Mouse (Mus musculus) myocyte (in vitro differentiated cells): ENCODE data around the gene Agtrap. TPM values are rescaled to one million over a fixed set of nuclear protein-coding genes. Genes with fewer than 3 reads are reported as not detected.

Source experiments
- H3K27me3 ChIP-seq: one replicate; pipeline ENCODE4 v1.6.1; 2011; ENCODE audit not compliant: control insufficient read depth, insufficient read depth, insufficient read length
- H3K36me3 ChIP-seq: one replicate; pipeline ENCODE4 v1.6.1; 2011; ENCODE audit not compliant: control insufficient read depth, insufficient read depth
- H3K4me2 ChIP-seq: one replicate; pipeline ENCODE4 v1.6.1; 2011; ENCODE audit warnings: low read depth, control low read depth
- H3K4me3 ChIP-seq: one replicate; pipeline ENCODE4 v1.5.1; 2011; ENCODE audit warnings: mild to moderate bottlenecking, control low read depth, moderate library complexity
- H3K79me2 ChIP-seq: one replicate; pipeline ENCODE4 v1.6.1; 2011; ENCODE audit not compliant: control insufficient read depth, insufficient read depth
- H3ac ChIP-seq: one replicate; pipeline ENCODE4 v1.6.1; 2011; ENCODE audit not compliant: control insufficient read depth, insufficient read length
- CEBPB ChIP-seq: IDR thresholded peaks from 2 replicates; pipeline ENCODE4 v1.6.1; 2011; ENCODE audit warnings: mild to moderate bottlenecking, moderate library complexity; ENCODE audit not compliant: poor library complexity, insufficient read depth, severe bottlenecking
- E2F4 ChIP-seq: IDR thresholded peaks from one replicate; pipeline ENCODE4 v1.6.1; 2011; ENCODE audit warnings: mild to moderate bottlenecking, control low read depth, moderate library complexity; ENCODE audit not compliant: insufficient read depth
- MAX ChIP-seq: IDR thresholded peaks from one replicate; pipeline ENCODE4 v1.6.1; 2011; ENCODE audit warnings: low read depth, mild to moderate bottlenecking, control low read depth
- MYOD1 ChIP-seq, 3 experiments: IDR thresholded peaks; one replicate each; pipeline ENCODE4 v1.6.1; 2011; ENCODE audit warnings: control low read depth in 2 of 3, low read depth in 2 of 3, mild to moderate bottlenecking in 2 of 3, moderate library complexity in 1 of 3; ENCODE audit not compliant: insufficient read length in 2 of 3, control insufficient read depth in 1 of 3
- MYOG ChIP-seq, 3 experiments: IDR thresholded peaks; one replicate each; pipeline ENCODE4 v1.6.1; 2011; ENCODE audit warnings: control low read depth in 2 of 3, low read depth in 2 of 3, mild to moderate bottlenecking in 2 of 3; ENCODE audit not compliant: insufficient read length in 2 of 3, control insufficient read depth in 1 of 3, insufficient read depth in 1 of 3
- POLR2A ChIP-seq: IDR thresholded peaks from one replicate; pipeline ENCODE4 v1.6.1; 2011; ENCODE audit warnings: low read depth, mild to moderate bottlenecking, control low read depth, moderate library complexity; ENCODE audit not compliant: insufficient read length
- POLR2AphosphoS2 ChIP-seq: IDR thresholded peaks from one replicate; pipeline ENCODE4 v1.6.1; 2011; ENCODE audit warnings: low read depth, control low read depth; ENCODE audit not compliant: insufficient read length
- REST ChIP-seq: IDR thresholded peaks from one replicate; pipeline ENCODE4 v1.6.1; 2011; ENCODE audit warnings: mild to moderate bottlenecking, control low read depth, moderate library complexity; ENCODE audit not compliant: insufficient read depth, insufficient read length
- SRF ChIP-seq: IDR thresholded peaks from one replicate; pipeline ENCODE4 v1.6.1; 2011; ENCODE audit warnings: low read depth; ENCODE audit not compliant: control insufficient read depth, insufficient read length
- TCF12 ChIP-seq: IDR thresholded peaks from one replicate; pipeline ENCODE4 v1.6.1; 2011; ENCODE audit warnings: mild to moderate bottlenecking, control low read depth; ENCODE audit not compliant: poor library complexity, insufficient read depth, severe bottlenecking
- TCF3 ChIP-seq: IDR thresholded peaks from one replicate; pipeline ENCODE4 v1.6.1; 2011; ENCODE audit warnings: low read depth, control low read depth; ENCODE audit not compliant: insufficient read length
- USF1 ChIP-seq: IDR thresholded peaks from one replicate; pipeline ENCODE4 v1.6.1; 2011; ENCODE audit warnings: low read depth, mild to moderate bottlenecking, control low read depth, moderate library complexity
- polyA plus RNA-seq: library from polyadenylated mRNA; unstranded; fragments of >200 nt; fragmentation: generic; extraction: Trizol; gene quantifications from one replicate; pipeline ENCODE4 v1.2.1, GENCODE M21; 2012; ENCODE audit warnings: missing spikeins

Gene Agtrap
- polyA plus RNA-seq, 1 experiment, result 10.9 TPM

GRCm38 (mm10) chr4:148038079-148038599 is 49.7 kb downstream of the Agtrap start:
- peak overlapping the region; percentile 80 for H3K4me2 ChIP-seq
- peak overlapping the region; percentile 88 for H3K4me3 ChIP-seq
- H3K79me2 ChIP-seq, result peaks cover 47% of the 10 kb centered on the region
- H3K27me3 ChIP-seq, result no peaks in the 10 kb centered on the region
- TF ChIP-seq POLR2A, result no peak
- peak in 1 of 3 experiments; percentile 18 for TF ChIP-seq MYOD1 (IDR thresholded peaks at IDR 0.05; ENCODE audit: control insufficient read depth in 1 of 3, insufficient read length in 2 of 3, low read depth in 2 of 3)
- H3ac ChIP-seq, result peak overlapping the region; percentile 71
- H3K36me3 ChIP-seq, result peaks cover 10% of the 10 kb centered on the region

- peaks cover 28% of the 10 kb centered on the region for H3K79me2 ChIP-seq
- no peak overlapping the region for H3K4me2 ChIP-seq
- no peak overlapping the region for H3K4me3 ChIP-seq
- no peaks in the 10 kb centered on the region for H3K36me3 ChIP-seq
- H3K27me3 ChIP-seq, result no peaks in the 10 kb centered on the region
- no peak for TF ChIP-seq POLR2AphosphoS2
- TF ChIP-seq TCF12, result no peak
- no peak for TF ChIP-seq TCF3
- no peak for TF ChIP-seq USF1
- TF ChIP-seq E2F4, result no peak
- TF ChIP-seq MYOG (IDR thresholded peaks at IDR 0.05; ENCODE audit: control insufficient read depth in 1 of 3, insufficient read depth in 1 of 3, insufficient read length in 2 of 3, low read depth in 2 of 3), result no peak
- no peak for TF ChIP-seq POLR2A
- no peak for TF ChIP-seq MYOD1 (IDR thresholded peaks at IDR 0.05; ENCODE audit: control insufficient read depth in 1 of 3, insufficient read length in 2 of 3, low read depth in 2 of 3)
- no peak for TF ChIP-seq REST
- no peak for TF ChIP-seq SRF
- no peak for TF ChIP-seq MAX
- no peak for TF ChIP-seq CEBPB
- no peak overlapping the region for H3ac ChIP-seq
Observed at GRCm38 (mm10) chr4:148035440-148035839, 52.4 kb downstream of the Agtrap start.

- H3K4me3 ChIP-seq, result no peak overlapping the region
- peaks cover 16% of the 10 kb centered on the region for H3K79me2 ChIP-seq
- TF ChIP-seq MYOG (IDR thresholded peaks at IDR 0.05; ENCODE audit: control insufficient read depth in 1 of 3, insufficient read depth in 1 of 3, insufficient read length in 2 of 3, low read depth in 2 of 3) (no peak), POLR2A (no peak), MAX (no peak), POLR2AphosphoS2 (no peak), TCF12 (no peak), USF1 (no peak), TCF3 (no peak), SRF (no peak), REST (no peak), CEBPB (no peak), MYOD1 (IDR thresholded peaks at IDR 0.05; ENCODE audit: control insufficient read depth in 1 of 3, insufficient read length in 2 of 3, low read depth in 2 of 3) (no peak), E2F4 (no peak)
- peaks cover 4% of the 10 kb centered on the region for H3K36me3 ChIP-seq
- no peak overlapping the region for H3ac ChIP-seq
- H3K27me3 ChIP-seq, result no peaks in the 10 kb centered on the region
- H3K4me2 ChIP-seq, result no peak overlapping the region
Observed at GRCm38 (mm10) chr4:148033858-148034410, 53.9 kb downstream of the Agtrap start.

- TF ChIP-seq MYOG (IDR thresholded peaks at IDR 0.05; ENCODE audit: control insufficient read depth in 1 of 3, insufficient read depth in 1 of 3, insufficient read length in 2 of 3, low read depth in 2 of 3) (no peak), MAX (no peak), POLR2A (no peak), POLR2AphosphoS2 (no peak), TCF12 (no peak), USF1 (no peak), TCF3 (no peak), MYOD1 (IDR thresholded peaks at IDR 0.05; ENCODE audit: control insufficient read depth in 1 of 3, insufficient read length in 2 of 3, low read depth in 2 of 3) (no peak), REST (no peak), SRF (no peak), E2F4 (no peak), CEBPB (no peak)
- Histone ChIP-seq H3ac (no peak overlapping the region), H3K4me3 (no peak overlapping the region), H3K4me2 (no peak overlapping the region), H3K36me3 (peaks cover 10% of the 10 kb centered on the region), H3K79me2 (no peaks in the 10 kb centered on the region), H3K27me3 (no peaks in the 10 kb centered on the region)
Observed at GRCm38 (mm10) chr4:148030506-148030905, 57.3 kb downstream of the Agtrap start.

- H3K79me2 ChIP-seq, result no peaks in the 10 kb centered on the region
- H3K4me2 ChIP-seq, result no peak overlapping the region
- TF ChIP-seq MYOD1 (IDR thresholded peaks at IDR 0.05; ENCODE audit: control insufficient read depth in 1 of 3, insufficient read length in 2 of 3, low read depth in 2 of 3) (no peak), POLR2AphosphoS2 (no peak), E2F4 (no peak), CEBPB (no peak), REST (no peak), TCF12 (no peak), MYOG (IDR thresholded peaks at IDR 0.05; ENCODE audit: control insufficient read depth in 1 of 3, insufficient read depth in 1 of 3, insufficient read length in 2 of 3, low read depth in 2 of 3) (no peak), TCF3 (no peak), SRF (no peak), POLR2A (no peak), MAX (no peak), USF1 (no peak)
- no peaks in the 10 kb centered on the region for H3K27me3 ChIP-seq
- H3K36me3 ChIP-seq, result peaks cover 15% of the 10 kb centered on the region
- no peak overlapping the region for H3K4me3 ChIP-seq
- H3ac ChIP-seq, result no peak overlapping the region
Observed at GRCm38 (mm10) chr4:148029297-148029696, 58.5 kb downstream of the Agtrap start.

Other genes with a start within 250 kb of the Agtrap start
- 0.66 TPM for gene Zfp933, start 239.7 kb downstream of the Agtrap start, polyA plus RNA-seq
- 11.0 TPM for gene Miip, start 219.2 kb downstream of the Agtrap start, polyA plus RNA-seq
- 3.7 TPM for gene Fv1, start 219.1 kb downstream of the Agtrap start, polyA plus RNA-seq
- gene Mfn2, start 183.3 kb downstream of the Agtrap start, polyA plus RNA-seq, result 75.8 TPM
- 77.2 TPM for gene Plod1, start 151.3 kb downstream of the Agtrap start, polyA plus RNA-seq
- gene 2510039O18Rik, start 147.1 kb downstream of the Agtrap start, polyA plus RNA-seq, result 49.9 TPM
- 0.26 TPM for gene Nppb, start 102.2 kb downstream of the Agtrap start, polyA plus RNA-seq
- gene Nppa, start 87.3 kb downstream of the Agtrap start, polyA plus RNA-seq, result not detected
- 19.6 TPM for gene Clcn6, start 49.2 kb downstream of the Agtrap start, polyA plus RNA-seq
- gene Mthfr, start 49.0 kb downstream of the Agtrap start, polyA plus RNA-seq, result 31.8 TPM
- 31.0 TPM for gene Mad2l2, start 42.4 kb upstream of the Agtrap start, polyA plus RNA-seq
- gene Draxin, start 42.7 kb upstream of the Agtrap start, polyA plus RNA-seq, result 0.04 TPM
- 89.7 TPM for gene Fbxo6, start 64.1 kb upstream of the Agtrap start, polyA plus RNA-seq
- 3.1 TPM for gene Fbxo44, start 72.5 kb upstream of the Agtrap start, polyA plus RNA-seq
- gene Fbxo2, start 72.6 kb upstream of the Agtrap start, polyA plus RNA-seq, result 0.85 TPM
- gene Disp3, start 199.9 kb upstream of the Agtrap start, polyA plus RNA-seq, result 0.01 TPM